Mouse (Mus musculus) intestine, embryonic 14.5 days (tissue): ENCODE measurements at regions not wholly inside any gene's neighbourhood (a gene's known extent, or its start where the extent isn't known, plus 50 kb on each side); places are given as distances from the start of the nearest gene placed in this dataset.

Experiments
- ATAC-seq: fragments of 200-750 bp; cut with Nextera tagmentation; replicated peaks from 2 replicates; pipeline ENCODE4 v1.8.0; 2017; ENCODE audit warnings: low read depth, moderate number of reproducible peaks, moderate TSS enrichment, moderate library complexity; ENCODE audit not compliant: low FRiP score, low TSS enrichment
- DNase-seq: peaks from one replicate; pipeline ENCODE4 v3.0.0-alpha.2; 2018; ENCODE audit warnings: low spot score
- H3K27ac ChIP-seq: fragments of 300-500 bp; sonication (generic); 2 replicates; pipeline ENCODE4 v1.5.1; 2014; ENCODE audit warnings: low read depth, mild to moderate bottlenecking, control low read depth
- H3K27me3 ChIP-seq: fragments of 300-500 bp; sonication (generic); replicated peaks from 2 replicates; pipeline ENCODE4 v1.6.1; 2014; ENCODE audit warnings: low read length, control low read depth; ENCODE audit not compliant: control insufficient read depth, insufficient read depth
- H3K36me3 ChIP-seq: fragments of 300-500 bp; sonication (generic); 2 replicates; pipeline ENCODE4 v1.6.1; 2014; ENCODE audit warnings: low read length, control low read depth; ENCODE audit not compliant: control insufficient read depth, insufficient read depth
- H3K4me1 ChIP-seq: fragments of 300-500 bp; sonication (generic); replicated peaks from 2 replicates; pipeline ENCODE4 v1.6.1; 2014; ENCODE audit warnings: low read length, control low read depth, mixed read lengths; ENCODE audit not compliant: control insufficient read depth, insufficient read depth
- H3K4me2 ChIP-seq: fragments of 300-500 bp; sonication (generic); 2 replicates; pipeline ENCODE4 v1.6.1; 2014; ENCODE audit warnings: low read length
- H3K4me3 ChIP-seq: fragments of 300-500 bp; sonication (generic); 2 replicates; pipeline ENCODE4 v1.5.1; 2014; ENCODE audit warnings: low read depth, low read length, control low read depth, mixed read lengths
- H3K9ac ChIP-seq: fragments of 300-500 bp; sonication (generic); 2 replicates; pipeline ENCODE4 v1.6.1; 2014; ENCODE audit warnings: mild to moderate bottlenecking, low read length
- H3K9me3 ChIP-seq: fragments of 300-500 bp; sonication (generic); 2 replicates; pipeline ENCODE4 v1.6.1; 2016; ENCODE audit warnings: low read length, control low read depth; ENCODE audit not compliant: control insufficient read depth
- WGBS: fragments of 180-500 bp; shearing (Covaris S2); extraction: QIAGEN DNeasy Blood & Tissue Kit; methylation state at CpG from one replicate; pipeline ENCODE4 v1.1.7; 2014; 5-methylcytosine and 5-hydroxymethylcytosine counted together

GRCm38 (mm10) chr13:43724161-43724560 lies 60.4 kb upstream of the Cd83 start:
- 82% methylated on average over 10 of the region's 10 CpGs for WGBS
- ATAC-seq (no peak), DNase-seq (no peak)
- Histone ChIP-seq H3K27ac (no peak overlapping the region), H3K27me3 (no peaks in the 10 kb centered on the region), H3K36me3 (no peaks in the 10 kb centered on the region), H3K9ac (no peak overlapping the region), H3K4me1 (no peaks in the 10 kb centered on the region), H3K9me3 (no peaks in the 10 kb centered on the region), H3K4me2 (no peak overlapping the region), H3K4me3 (no peak overlapping the region)

DNA sequence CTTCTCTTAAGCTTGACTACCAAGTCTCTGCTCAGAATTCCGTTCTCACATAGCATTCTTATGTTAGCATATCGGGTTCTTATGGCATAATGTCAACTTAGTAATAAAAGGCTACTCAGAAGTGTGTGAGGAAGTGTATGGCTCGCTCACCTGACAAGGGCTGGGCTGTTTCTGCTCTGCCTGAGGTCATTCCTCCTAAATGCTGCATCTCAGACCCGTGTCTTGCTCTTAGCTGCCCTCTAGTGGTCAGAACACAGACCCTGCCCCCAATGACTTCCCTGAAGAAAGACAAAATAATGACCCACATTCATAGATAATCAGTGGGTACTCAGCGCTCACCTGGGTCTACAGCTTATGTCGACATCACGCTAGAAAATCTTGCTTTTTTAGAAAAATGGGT lies 58.9 kb upstream of the Cd83 start:
- Histone ChIP-seq H3K9me3 (no peaks in the 10 kb centered on the region), H3K9ac (no peak overlapping the region), H3K4me2 (no peak overlapping the region), H3K4me1 (no peaks in the 10 kb centered on the region), H3K27me3 (no peaks in the 10 kb centered on the region), H3K4me3 (no peak overlapping the region), H3K36me3 (no peaks in the 10 kb centered on the region), H3K27ac (no peak overlapping the region)
- WGBS, result 22% methylated on average over 7 of the region's 7 CpGs
- ATAC-seq, result no peak; the same call in 1 of the 2 replicates
- peak; percentile 80 for DNase-seq

GRCm38 (mm10) chr13:43726895-43727341 lies 57.7 kb upstream of the Cd83 start:
- Histone ChIP-seq H3K9ac (no peak overlapping the region), H3K4me2 (no peak overlapping the region), H3K27ac (no peak overlapping the region), H3K27me3 (no peaks in the 10 kb centered on the region), H3K4me1 (no peaks in the 10 kb centered on the region), H3K36me3 (no peaks in the 10 kb centered on the region), H3K9me3 (no peaks in the 10 kb centered on the region), H3K4me3 (no peak overlapping the region)
- 70% methylated on average over 13 of the region's 13 CpGs for WGBS
- no peak for ATAC-seq
- no peak for DNase-seq

DNA sequence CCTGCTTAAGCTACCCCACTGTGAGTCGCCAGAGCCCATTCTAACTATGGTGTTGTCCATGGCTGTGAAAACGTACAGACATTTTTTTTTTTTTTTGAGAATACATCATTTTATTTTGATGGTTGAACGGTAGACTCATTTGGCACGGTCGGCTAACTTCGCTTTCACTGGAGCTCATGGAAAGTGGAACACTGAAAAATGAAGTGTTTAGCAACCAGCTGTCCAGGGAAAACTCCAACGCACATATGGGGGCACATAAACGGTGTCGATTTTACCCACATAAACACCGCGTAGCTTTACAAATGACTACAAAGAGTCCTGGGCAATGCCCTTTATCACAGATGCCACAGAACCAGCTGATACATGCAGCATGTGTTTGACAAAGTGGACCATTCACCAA lies 55.0 kb upstream of the Cd83 start:
- H3K4me2 ChIP-seq, result no peak overlapping the region
- no peaks in the 10 kb centered on the region for H3K9me3 ChIP-seq
- no peaks in the 10 kb centered on the region for H3K4me1 ChIP-seq
- no peak overlapping the region for H3K27ac ChIP-seq
- H3K9ac ChIP-seq, result no peak overlapping the region
- no peaks in the 10 kb centered on the region for H3K36me3 ChIP-seq
- DNase-seq (no peak), ATAC-seq (no peak)
- H3K27me3 ChIP-seq, result no peaks in the 10 kb centered on the region
- H3K4me3 ChIP-seq, result no peak overlapping the region
- WGBS, result 88% methylated on average over 11 of the region's 11 CpGs

GRCm38 (mm10) chr13:43733061-43733460 lies 51.5 kb upstream of the Cd83 start:
- no peak overlapping the region for H3K4me3 ChIP-seq
- no peaks in the 10 kb centered on the region for H3K4me1 ChIP-seq
- no peaks in the 10 kb centered on the region for H3K9me3 ChIP-seq
- no peaks in the 10 kb centered on the region for H3K27me3 ChIP-seq
- H3K4me2 ChIP-seq, result no peak overlapping the region
- no peaks in the 10 kb centered on the region for H3K36me3 ChIP-seq
- ATAC-seq (no peak), DNase-seq (no peak)
- no peak overlapping the region for H3K27ac ChIP-seq
- H3K9ac ChIP-seq, result no peak overlapping the region
- 63% methylated on average over 10 of the region's 10 CpGs for WGBS

DNA sequence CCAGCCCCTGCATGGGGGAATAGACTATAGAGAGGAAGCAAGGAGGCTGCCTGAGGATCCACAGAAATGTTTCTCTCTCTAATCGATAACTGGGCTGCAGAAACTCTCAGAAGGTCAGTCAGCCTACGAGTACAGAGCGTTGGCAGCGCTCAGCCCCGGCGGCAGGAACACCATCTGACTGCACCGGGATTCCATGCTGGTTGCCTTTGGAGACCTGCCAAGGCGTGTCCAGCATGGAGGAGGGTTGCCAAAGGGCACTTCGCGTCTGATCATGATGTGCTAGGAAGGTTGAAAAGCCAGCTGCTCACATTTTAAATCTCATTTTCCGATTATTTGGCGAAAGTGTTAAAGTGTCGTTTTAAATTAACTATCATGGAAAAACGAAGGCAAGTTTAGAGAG lies 49.9 kb upstream of the Cd83 start:
- H3K4me3 ChIP-seq, result no peak overlapping the region
- ATAC-seq, result no peak
- no peaks in the 10 kb centered on the region for H3K4me1 ChIP-seq
- no peaks in the 10 kb centered on the region for H3K27me3 ChIP-seq
- H3K4me2 ChIP-seq, result no peak overlapping the region
- no peak overlapping the region for H3K9ac ChIP-seq
- 81% methylated on average over 14 of the region's 14 CpGs for WGBS
- DNase-seq, result no peak
- no peaks in the 10 kb centered on the region for H3K9me3 ChIP-seq
- no peak overlapping the region for H3K27ac ChIP-seq
- no peaks in the 10 kb centered on the region for H3K36me3 ChIP-seq
